Mouse (Mus musculus) liver, embryonic 11.5 days (tissue): Measurements from ENCODE around the gene Inppl1. TPM values are rescaled to one million over a fixed set of nuclear protein-coding genes. Genes with fewer than 3 reads are reported as not detected.

Experiments used
- ATAC-seq: fragments of 200-750 bp; cut with Nextera tagmentation; replicated peaks from 2 replicates; pipeline ENCODE4 v1.8.0; 2017; ENCODE audit warnings: moderate number of reproducible peaks, mild to moderate bottlenecking, moderate TSS enrichment, moderate library complexity; ENCODE audit not compliant: low FRiP score
- DNase-seq: peaks from one replicate; pipeline ENCODE4 v3.0.0-alpha.2; 2017; ENCODE audit warnings: low spot score
- H3K27ac ChIP-seq: fragments of 300-500 bp; sonication (generic); 2 replicates; pipeline ENCODE4 v1.5.1; 2014; ENCODE audit warnings: mild to moderate bottlenecking, low read depth, low read length, control low read depth
- H3K27me3 ChIP-seq: fragments of 300-500 bp; sonication (generic); replicated peaks from 2 replicates; pipeline ENCODE4 v1.6.1; 2014; ENCODE audit warnings: low read length, mixed read lengths; ENCODE audit not compliant: control insufficient read depth, insufficient read depth
- H3K36me3 ChIP-seq: fragments of 300-500 bp; sonication (generic); 2 replicates; pipeline ENCODE4 v1.6.1; 2014; ENCODE audit warnings: mild to moderate bottlenecking, low read length, moderate library complexity, mixed read lengths; ENCODE audit not compliant: control insufficient read depth, insufficient read depth
- H3K4me1 ChIP-seq: fragments of 300-500 bp; sonication (generic); replicated peaks from 2 replicates; pipeline ENCODE4 v1.6.1; 2014; ENCODE audit warnings: low read length, mixed read lengths; ENCODE audit not compliant: control insufficient read depth, insufficient read depth
- H3K4me2 ChIP-seq: fragments of 300-500 bp; sonication (generic); 2 replicates; pipeline ENCODE4 v1.6.1; 2014; ENCODE audit warnings: mild to moderate bottlenecking, control low read depth, moderate library complexity
- H3K4me3 ChIP-seq: fragments of 300-500 bp; sonication (generic); 2 replicates; pipeline ENCODE4 v1.5.1; 2014; ENCODE audit warnings: low read depth, low read length, control low read depth
- H3K9ac ChIP-seq: fragments of 300-500 bp; sonication (generic); 2 replicates; pipeline ENCODE4 v1.6.1; 2014; ENCODE audit warnings: low read depth, low read length, control low read depth
- H3K9me3 ChIP-seq: fragments of 300-500 bp; sonication (generic); 2 replicates; pipeline ENCODE4 v1.6.1; 2016; ENCODE audit warnings: low read length, inconsistent platforms, mixed read lengths; ENCODE audit not compliant: control insufficient read depth
- WGBS: fragments of 180-500 bp; shearing (Covaris S2); extraction: QIAGEN DNeasy Blood & Tissue Kit; methylation state at CpG from one replicate; pipeline ENCODE4 v1.1.7; 2014; 5-methylcytosine and 5-hydroxymethylcytosine counted together
- polyA plus RNA-seq: library from polyadenylated mRNA; unstranded; fragments of >200 nt; fragmentation: Nextera tagmentation; extraction: Ambion mirVana; gene quantifications from 2 replicates; pipeline ENCODE4 v1.2.1, GENCODE M21; 2014

Inppl1 gene
- polyA plus RNA-seq, 1 experiment from 2014 or later: 23.4 TPM

DNA sequence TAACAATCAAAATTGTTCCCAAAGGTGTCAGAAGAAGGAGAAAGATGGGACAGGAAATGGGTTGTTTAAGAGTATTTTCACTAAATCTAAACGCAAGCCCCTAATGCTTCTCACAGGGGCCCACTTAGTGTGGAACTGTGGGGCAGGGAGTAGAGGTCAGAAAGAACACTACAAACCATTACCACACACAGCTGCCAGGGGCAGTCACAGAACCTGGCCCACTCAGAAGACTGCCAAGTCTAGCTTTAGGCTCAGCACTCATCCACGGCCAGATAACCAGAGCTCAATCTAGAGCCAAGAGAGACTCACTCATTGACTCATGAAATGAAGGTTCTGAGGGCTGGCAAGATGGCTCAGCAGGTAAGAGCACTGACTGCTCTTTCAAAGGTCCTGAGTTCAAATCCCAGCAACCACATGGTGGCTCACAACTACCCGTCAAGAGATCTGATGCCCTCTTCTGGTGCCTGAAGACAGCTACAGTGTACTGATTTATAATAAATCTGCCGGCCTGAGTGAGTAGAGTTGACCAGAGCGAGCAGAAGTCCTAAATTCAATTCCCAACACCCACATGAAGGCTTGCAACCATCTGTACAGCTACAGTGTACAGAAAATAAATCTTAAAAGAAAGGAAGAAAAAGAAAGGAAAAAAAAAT is 2.4 kb downstream of the Inppl1 start:
- ATAC-seq (no peak), DNase-seq (no peak)
- Histone ChIP-seq H3K4me2 (peak overlapping the region; percentile 91), H3K36me3 (peaks cover 17% of the 10 kb centered on the region), H3K4me1 (peaks cover 6% of the 10 kb centered on the region; the same call in 1 of the 2 replicates), H3K9me3 (no peaks in the 10 kb centered on the region), H3K9ac (no peak overlapping the region; the same call in 1 of the 2 replicates), H3K27ac (no peak overlapping the region), H3K4me3 (peak overlapping the region; percentile 74), H3K27me3 (peaks cover 22% of the 10 kb centered on the region)
- WGBS: 50% methylated on average over 5 of the region's 5 CpGs

DNA sequence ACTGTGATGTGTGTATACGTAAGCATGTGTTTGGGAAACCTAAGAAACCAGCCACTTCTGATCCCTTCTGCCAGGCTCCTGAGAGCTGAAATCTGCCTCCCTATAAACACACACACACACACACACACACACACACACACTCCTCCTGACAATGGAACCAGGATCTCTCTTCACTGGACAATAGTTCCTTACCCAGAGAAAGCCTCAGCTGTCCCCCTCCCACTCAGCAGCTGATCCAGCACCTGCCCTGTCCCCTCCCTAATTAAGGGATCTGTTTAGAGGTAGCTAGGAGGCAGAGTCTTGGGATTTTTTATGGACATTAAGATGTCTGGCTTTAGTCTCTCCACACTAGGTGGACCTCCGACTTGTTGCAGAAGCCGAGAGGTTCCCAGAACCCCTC is 3.1 kb downstream of the Inppl1 start:
- Histone ChIP-seq H3K4me2 (peak overlapping the region; percentile 91; the same call in 1 of the 2 replicates), H3K27me3 (peaks cover 22% of the 10 kb centered on the region), H3K27ac (no peak overlapping the region), H3K9me3 (no peaks in the 10 kb centered on the region), H3K9ac (no peak overlapping the region), H3K36me3 (peaks cover 23% of the 10 kb centered on the region), H3K4me1 (peaks cover 6% of the 10 kb centered on the region; the same call in 1 of the 2 replicates), H3K4me3 (no peak overlapping the region)
- WGBS: 78% methylated on average over 3 of the region's 3 CpGs
- ATAC-seq (no peak), DNase-seq (no peak)

GRCm38 (mm10) chr7:101833916-101834584 is 4.0 kb downstream of the Inppl1 start:
- H3K36me3 ChIP-seq: peaks cover 28% of the 10 kb centered on the region

DNA sequence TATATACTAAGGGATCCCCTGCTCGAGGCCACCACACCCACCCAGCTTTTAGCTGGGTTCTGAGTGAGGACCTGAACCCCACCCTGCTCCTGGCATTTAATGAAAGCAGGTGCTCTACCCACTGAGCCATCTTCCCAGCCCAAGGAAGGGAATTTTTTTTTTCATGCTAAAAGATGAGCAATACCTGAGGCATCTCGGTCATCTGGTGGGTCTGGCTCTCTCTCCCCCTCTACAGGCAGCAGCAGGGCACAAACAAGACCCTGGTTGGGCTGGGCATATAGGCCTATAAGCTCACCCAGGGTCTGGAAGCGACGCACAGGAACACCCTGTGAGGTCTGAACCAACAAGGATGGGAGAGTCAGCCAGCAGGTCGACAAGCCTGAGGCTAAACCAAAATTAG is 4.7 kb downstream of the Inppl1 start:
- WGBS: 74% methylated on average over 5 of the region's 5 CpGs
- H3K4me1 ChIP-seq: peaks cover 6% of the 10 kb centered on the region; the same call in 1 of the 2 replicates
- DNase-seq: no peak
- ATAC-seq: no peak
- H3K9ac ChIP-seq: no peak overlapping the region
- H3K4me3 ChIP-seq: no peak overlapping the region
- H3K9me3 ChIP-seq: no peaks in the 10 kb centered on the region
- H3K27ac ChIP-seq: no peak overlapping the region
- peaks cover 28% of the 10 kb centered on the region for H3K36me3 ChIP-seq
- H3K4me2 ChIP-seq: no peak overlapping the region
- peaks cover 18% of the 10 kb centered on the region for H3K27me3 ChIP-seq

More at GRCm38 (mm10) chr7:101833916-101834584, 4.0 kb downstream of the Inppl1 start:
- peaks cover 6% of the 10 kb centered on the region; the same call in 1 of the 2 replicates for H3K4me1 ChIP-seq
- ATAC-seq (no peak), DNase-seq (no peak)
- no peak overlapping the region for H3K27ac ChIP-seq
- WGBS: 76% methylated on average over 3 of the region's 3 CpGs
- no peak overlapping the region for H3K4me2 ChIP-seq
- no peak overlapping the region for H3K4me3 ChIP-seq
- H3K27me3 ChIP-seq: peaks cover 22% of the 10 kb centered on the region
- H3K9me3 ChIP-seq: no peaks in the 10 kb centered on the region
- H3K9ac ChIP-seq: no peak overlapping the region

GRCm38 (mm10) chr7:101832372-101832771 is 5.7 kb downstream of the Inppl1 start:
- DNase-seq (no peak), ATAC-seq (no peak)
- no peaks in the 10 kb centered on the region for H3K9me3 ChIP-seq
- no peak overlapping the region for H3K4me2 ChIP-seq
- WGBS: 86% methylated on average over 4 of the region's 4 CpGs
- no peak overlapping the region for H3K27ac ChIP-seq
- no peak overlapping the region for H3K4me3 ChIP-seq
- H3K27me3 ChIP-seq: peaks cover 8% of the 10 kb centered on the region
- no peak overlapping the region for H3K9ac ChIP-seq
- peaks cover 34% of the 10 kb centered on the region for H3K36me3 ChIP-seq
- H3K4me1 ChIP-seq: peaks cover 6% of the 10 kb centered on the region; the same call in 1 of the 2 replicates

- H3K4me2 ChIP-seq: no peak overlapping the region
- no peak overlapping the region for H3K27ac ChIP-seq
- peaks cover under 1% of the 10 kb centered on the region; the same call in 1 of the 2 replicates for H3K27me3 ChIP-seq
- no peaks in the 10 kb centered on the region for H3K9me3 ChIP-seq
- no peak overlapping the region for H3K4me3 ChIP-seq
- no peak overlapping the region for H3K9ac ChIP-seq
- DNase-seq (no peak), ATAC-seq (no peak)
- peaks cover 6% of the 10 kb centered on the region; the same call in 1 of the 2 replicates for H3K4me1 ChIP-seq
- H3K36me3 ChIP-seq: peaks cover 39% of the 10 kb centered on the region
- WGBS: 87% methylated on average over 8 of the region's 8 CpGs
Measured at GRCm38 (mm10) chr7:101831437-101831836, 6.6 kb downstream of the Inppl1 start.

- H3K36me3 ChIP-seq: peaks cover 45% of the 10 kb centered on the region
- WGBS: 89% methylated on average over 3 of the region's 3 CpGs
- ATAC-seq: no peak
Measured at GRCm38 (mm10) chr7:101830373-101830772, 7.7 kb downstream of the Inppl1 start.

GRCm38 (mm10) chr7:101823758-101824630 is 14.0 kb downstream of the Inppl1 start:
- no peak for ATAC-seq
- WGBS: 82% methylated on average over 18 of the region's 18 CpGs
- peaks cover 52% of the 10 kb centered on the region for H3K27me3 ChIP-seq

More at GRCm38 (mm10) chr7:101830373-101830772, 7.7 kb downstream of the Inppl1 start:
- no peak overlapping the region for H3K4me3 ChIP-seq
- no peak overlapping the region for H3K4me2 ChIP-seq
- H3K4me1 ChIP-seq: peaks cover 3% of the 10 kb centered on the region; the same call in 1 of the 2 replicates
- H3K9me3 ChIP-seq: no peaks in the 10 kb centered on the region
- no peaks in the 10 kb centered on the region for H3K27me3 ChIP-seq
- H3K27ac ChIP-seq: no peak overlapping the region
- DNase-seq: no peak
- H3K9ac ChIP-seq: no peak overlapping the region

More at GRCm38 (mm10) chr7:101823758-101824630, 14.0 kb downstream of the Inppl1 start:
- no peak overlapping the region for H3K4me2 ChIP-seq
- no peak for DNase-seq
- H3K9ac ChIP-seq: no peak overlapping the region
- H3K27ac ChIP-seq: no peak overlapping the region
- H3K36me3 ChIP-seq: peaks cover 29% of the 10 kb centered on the region
- H3K9me3 ChIP-seq: no peaks in the 10 kb centered on the region
- no peak overlapping the region for H3K4me3 ChIP-seq
- peaks cover 3% of the 10 kb centered on the region for H3K4me1 ChIP-seq
